Comparison of ENCODE assay signal across 28 mouse cellular contexts in genomic region chr12:118910360-118910759, GRCm38 (mm10). TPM values are rescaled to one million over a fixed set of nuclear protein-coding genes. Genes with fewer than 3 reads are reported as not detected.
DNase-seq lines count a peak whose midpoint lies in the region.
"Had no signal": no experiment of that assay in that cellular context is flagged by ENCODE, and none has a peak within 500 bp of the region (broad histone marks: within the 10 kb centered on the region; RNA-seq: fewer than 3 reads in every experiment).

No protein-coding gene starts in this region.

- peak; percentile 70 for DNase-seq in ES-CJ7 (ENCODE audit: low read depth, low spot score)
- DNase-seq in R1 (ENCODE audit: low read depth, low spot score), result peak; percentile 82
- peak; percentile 79 for DNase-seq in ZHBTc4 (ENCODE audit: low read depth, low spot score)
- no peak for DNase-seq in layer of hippocampus, postnatal 14 days (ENCODE audit: low spot score in 2 of 2)
- DNase-seq in layer of hippocampus, postnatal 25 days (ENCODE audit: extremely low spot score in 1 of 2, low spot score in 1 of 2), result no peak
- DNase-seq in frontal cortex, adult 2 months (ENCODE audit: extremely low spot score in 1 of 2, low spot score in 1 of 2), result no peak
- DNase-seq: adrenal gland, adult 2 months; adrenal gland, adult 8-10 months; adrenal gland, postnatal 10 days; adrenal gland, postnatal 14 days; adrenal gland, postnatal 25 days; adrenal gland, postnatal 36 days; B cell, adult 2 months; cerebellum, adult 11 months; cerebellum, adult 11-12 months; cerebellum, adult 18-20 months; cerebellum, adult 2 months; cerebellum, adult 8-10 months; cerebellum, adult 9-10 months had no signal

RNA-seq across cellular contexts. Expression of gene Abcb5, which starts 55.9 kb away (rescaled TPM):
- not detected for total RNA-seq in layer of hippocampus, postnatal 14 days (2021)
- total RNA-seq in layer of hippocampus, postnatal 25 days (2021), result not detected
- polyA plus RNA-seq in frontal cortex, adult 2 months (2012; rRNA removed), result not detected in 2 replicates
- total RNA-seq: adrenal gland, adult 18-20 months; adrenal gland, adult 2 months; adrenal gland, adult 8-10 months; adrenal gland, postnatal 25 days; adrenal gland, postnatal 36 days; CH12.LX; MEL had no signal
- polyA plus RNA-seq: activated CD4-positive, CD25-positive, alpha-beta regulatory T cell, adult 4 months; adrenal gland, adult 2 months; brain, embryonic 14.5 days; C2C12; CD4-positive, CD25-positive, alpha-beta regulatory T cell, adult 4 months; cerebellum, adult 2 months; G1E; Patski had no signal

Comparison
In these comparisons a context has a peak if more than half of its experiments do, and no peak if none do; other contexts are left out.
1. DNase-seq: peak in ES-CJ7 (single experiment), R1 (single experiment) and ZHBTc4 (single experiment); none in layer of hippocampus, postnatal 14 days (0 of 2), layer of hippocampus, postnatal 25 days (0 of 2) and frontal cortex, adult 2 months (0 of 2).